Mouse (Mus musculus) left cerebral cortex, postnatal 14 days (tissue): Measurements from ENCODE around the gene Kif24. TPM values are rescaled to one million over a fixed set of nuclear protein-coding genes. Genes with fewer than 3 reads are reported as not detected.

ENCODE experiments used
- DNase-seq, 2 experiments: peaks; one replicate each; pipeline ENCODE4 v3.0.0; 2021 to 2022; ENCODE audit warnings: low spot score in 2 of 2, mixed read lengths in 1 of 2
- intact Hi-C: fragments of 180-260 bp; cut with DNase I; formaldehyde crosslinking; loops from one replicate; pipeline ENCODE4 v1.15.1; 2025
- total RNA-seq, 2 experiments: library from RNA; stranded (reverse); gene quantifications; 2 replicates each; pipeline ENCODE4 v1.2.3; 2021

Kif24 gene
- total RNA-seq, 2 experiments from 2014 or later: 1.4 to 1.5 TPM

GRCm38 (mm10) chr4:41438931-41439330 lies 25.8 kb downstream of the Kif24 start:
- intact Hi-C loops: no loop called here
- no peak for DNase-seq

- intact Hi-C loops: no loop called here
- DNase-seq: no peak
These were observed 47.7 kb downstream of the Kif24 start for GRCm38 (mm10) chr4:41416966-41417365.

GRCm38 (mm10) chr4:41409341-41409740 lies 55.3 kb downstream of the Kif24 start:
- DNase-seq: peak in 1 of 2 experiments; percentile 58

GRCm38 (mm10) chr4:41407353-41407752 lies 57.3 kb downstream of the Kif24 start:
- DNase-seq: no peak
- intact Hi-C loops: no loop called here

More at GRCm38 (mm10) chr4:41409341-41409740, 55.3 kb downstream of the Kif24 start:
- intact Hi-C loops: no loop called here

GRCm38 (mm10) chr4:41406597-41406996 lies 58.1 kb downstream of the Kif24 start:
- DNase-seq: no peak
- intact Hi-C loops: no loop called here

GRCm38 (mm10) chr4:41401573-41401972 lies 63.1 kb downstream of the Kif24 start:
- DNase-seq: no peak
- intact Hi-C loops: no loop called here

GRCm38 (mm10) chr4:41401167-41401566 lies 63.5 kb downstream of the Kif24 start:
- DNase-seq: no peak
- intact Hi-C loops: no loop called here

- DNase-seq: no peak
- intact Hi-C loops: no loop called here
These were observed 64.8 kb downstream of the Kif24 start for GRCm38 (mm10) chr4:41399904-41400303.

- DNase-seq: no peak
- intact Hi-C loops: no loop called here
These were observed 66.3 kb downstream of the Kif24 start for GRCm38 (mm10) chr4:41398353-41398752.

- no peak for DNase-seq
- intact Hi-C loops: loop anchor here (5.0 kb wide), 1 partner anchor 107 kb away; no protein-coding TSS in a partner anchor
These were observed 70.0 kb downstream of the Kif24 start for GRCm38 (mm10) chr4:41394651-41395050.

- intact Hi-C loops: loop anchor here (2.0 to 5.0 kb wide), 2 partner anchors 76 to 104 kb away; partner anchors contain the start of gene Dcaf12
- no peak for DNase-seq
These were observed 73.7 kb downstream of the Kif24 start for GRCm38 (mm10) chr4:41391015-41391414.

- intact Hi-C loops: loop anchor here (2.0 to 5.0 kb wide), 2 partner anchors 75 to 103 kb away; partner anchors contain the start of gene Dcaf12
- peak; percentile 91 to 92 for DNase-seq
These were observed 74.6 kb downstream of the Kif24 start for GRCm38 (mm10) chr4:41390122-41390521.

GRCm38 (mm10) chr4:41389240-41389639 lies 75.4 kb downstream of the Kif24 start:
- no peak for DNase-seq
- intact Hi-C loops: loop anchor here (10.0 kb wide), 1 partner anchor 164 kb away; no protein-coding TSS in a partner anchor

- no peak for DNase-seq
- intact Hi-C loops: loop anchor here (10.0 kb wide), 1 partner anchor 164 kb away; no protein-coding TSS in a partner anchor
These were observed 76.1 kb downstream of the Kif24 start for GRCm38 (mm10) chr4:41388616-41389015.

- intact Hi-C loops: loop anchor here (10.0 kb wide), 1 partner anchor 163 kb away; no protein-coding TSS in a partner anchor
These were observed 76.8 kb downstream of the Kif24 start for GRCm38 (mm10) chr4:41387755-41388469.

GRCm38 (mm10) chr4:41386412-41386975 lies 78.2 kb downstream of the Kif24 start:
- no peak for DNase-seq
- intact Hi-C loops: loop anchor here (10.0 kb wide), 1 partner anchor 162 kb away; no protein-coding TSS in a partner anchor

More at GRCm38 (mm10) chr4:41387755-41388469, 76.8 kb downstream of the Kif24 start:
- no peak for DNase-seq

- DNase-seq: no peak
- intact Hi-C loops: loop anchor here (10.0 kb wide), 1 partner anchor 157 kb away; no protein-coding TSS in a partner anchor
These were observed 83.3 kb downstream of the Kif24 start for GRCm38 (mm10) chr4:41381213-41381950.

- no peak for DNase-seq
- intact Hi-C loops: no loop called here
These were observed 87.1 kb downstream of the Kif24 start for GRCm38 (mm10) chr4:41377567-41377966.

GRCm38 (mm10) chr4:41369702-41370437 lies 94.8 kb downstream of the Kif24 start:
- DNase-seq: no peak
- intact Hi-C loops: no loop called here
